Mouse (Mus musculus) thymus, postnatal 0 days (tissue): Measurements from ENCODE around the gene Myh15. TPM values are rescaled to one million over a fixed set of nuclear protein-coding genes. Genes with fewer than 3 reads are reported as not detected.

Experiments
- polyA plus RNA-seq: library from polyadenylated mRNA; unstranded; fragments of >200 nt; fragmentation: Nextera tagmentation; extraction: Ambion mirVana; gene quantifications from 2 replicates; pipeline ENCODE4 v1.2.1, GENCODE M21; 2015

The Myh15 gene
- polyA plus RNA-seq, 1 experiment from 2014 or later, result not detected

Other genes starting within 250 kb of the Myh15 start
- gene Retnlb, start 240.6 kb upstream of the Myh15 start, polyA plus RNA-seq, result 0.51 and 0.55 TPM in 2 replicates
- gene Retnla, start 214.9 kb upstream of the Myh15 start, polyA plus RNA-seq, result 7.2 and 11.2 TPM in 2 replicates
- 1.1 and 4.6 TPM in 2 replicates for gene Retnlg, start 184.9 kb upstream of the Myh15 start, polyA plus RNA-seq
- 14.0 and 14.4 TPM in 2 replicates for gene Dzip3, start 63.3 kb upstream of the Myh15 start, polyA plus RNA-seq
- gene Cip2a, start 63.3 kb upstream of the Myh15 start, polyA plus RNA-seq, result 32.5 and 33.5 TPM in 2 replicates